Mouse (Mus musculus) T-cell, adult 2 months (primary cell): ENCODE results near the gene Zfp202.

Experiments
- DNase-seq: peaks from one replicate; pipeline ENCODE4 v3.0.0; 2022; ENCODE audit warnings: low spot score

The Zfp202 gene

DNA sequence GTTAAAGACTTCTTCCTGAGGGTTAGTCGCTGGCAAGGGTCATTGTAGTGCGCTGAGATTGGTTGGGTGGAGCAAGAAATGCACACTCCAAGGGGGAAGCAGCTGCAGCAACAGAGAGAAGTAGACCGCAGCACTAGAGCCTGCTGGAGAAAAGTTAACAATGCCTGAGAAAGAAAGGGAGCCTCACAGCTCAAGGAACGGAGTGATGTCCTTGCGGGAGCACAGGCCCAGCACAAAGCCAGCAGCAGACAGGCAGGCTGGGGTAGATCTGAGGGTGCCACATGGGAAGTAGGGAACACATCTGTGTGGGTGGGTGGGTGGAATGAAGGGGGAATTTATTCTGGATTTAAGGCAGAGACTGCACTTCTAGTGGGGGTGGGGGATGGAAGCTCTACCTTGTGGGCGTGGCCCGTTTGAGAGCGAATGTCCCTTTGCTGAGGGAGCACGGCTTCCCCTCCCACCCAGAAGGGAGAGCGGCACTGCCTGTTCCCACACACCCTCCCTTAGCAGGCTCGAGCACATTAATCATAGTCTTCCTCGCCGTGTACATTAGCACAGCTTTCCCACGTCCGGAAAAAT lies 49.2 kb downstream of the Zfp202 start:
- no peak for DNase-seq

DNA sequence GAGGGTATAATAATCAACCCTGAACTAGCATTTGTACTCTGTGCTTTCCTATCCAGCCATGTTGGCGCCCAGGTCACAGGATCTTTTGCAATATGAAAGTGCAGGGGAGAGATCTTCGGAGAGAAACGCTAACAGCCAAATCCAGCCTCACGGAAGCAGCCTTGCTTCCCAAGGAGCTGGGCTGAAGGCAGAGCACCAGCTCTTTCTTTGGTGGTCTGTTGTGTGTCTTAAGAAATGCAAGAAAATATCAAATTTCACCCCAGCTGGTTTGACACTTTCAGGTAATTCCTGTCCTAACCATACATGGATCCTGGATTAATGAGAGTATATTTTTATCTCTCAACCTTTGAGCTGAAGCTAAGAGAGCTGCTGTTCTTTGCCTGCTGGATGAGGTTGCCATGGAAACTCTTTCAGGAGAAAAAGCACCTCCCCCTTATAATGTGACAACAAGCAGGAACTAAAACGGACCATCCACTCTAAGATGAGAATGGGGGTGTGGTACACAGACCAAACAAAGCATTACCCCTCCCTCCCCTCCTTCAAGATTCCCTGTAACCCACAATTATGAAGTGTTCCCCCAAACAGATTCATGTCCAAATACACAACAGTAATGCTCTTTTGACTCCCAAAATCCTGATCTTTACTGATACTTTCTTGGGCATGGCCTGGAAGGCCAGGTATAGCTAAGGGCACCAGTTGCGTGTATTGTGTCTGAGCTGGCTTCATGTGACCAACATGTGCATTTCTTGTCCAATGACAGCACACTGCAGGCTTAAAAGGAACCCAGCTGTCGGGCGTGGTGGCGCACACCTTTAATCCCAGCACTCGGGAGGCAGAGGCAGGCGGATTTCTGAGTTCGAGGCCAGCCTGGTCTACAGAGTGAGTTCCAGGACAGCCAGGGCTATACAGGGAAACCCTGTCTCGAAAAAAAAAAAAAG lies 50.1 kb downstream of the Zfp202 start:
- no peak for DNase-seq

DNA sequence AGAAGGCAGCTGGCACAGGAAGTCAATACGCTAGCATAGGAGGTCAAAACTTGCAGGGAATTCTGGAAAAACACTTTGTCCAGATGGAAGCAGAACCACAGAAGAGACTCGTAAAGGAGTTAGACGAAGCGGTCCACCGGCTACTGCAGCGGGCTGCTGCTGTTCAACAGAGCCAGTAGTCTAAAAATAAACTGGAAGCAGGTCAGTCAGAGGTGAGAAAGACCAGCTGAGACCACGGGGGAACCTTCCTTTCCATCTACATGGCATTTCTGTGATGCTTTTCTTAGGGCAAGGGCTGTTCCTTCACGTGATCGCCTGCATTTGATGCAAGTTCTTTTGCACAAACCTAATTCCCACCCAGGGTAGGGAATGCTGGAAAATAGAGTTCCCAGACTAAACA lies 53.4 kb downstream of the Zfp202 start:
- DNase-seq: no peak

DNA sequence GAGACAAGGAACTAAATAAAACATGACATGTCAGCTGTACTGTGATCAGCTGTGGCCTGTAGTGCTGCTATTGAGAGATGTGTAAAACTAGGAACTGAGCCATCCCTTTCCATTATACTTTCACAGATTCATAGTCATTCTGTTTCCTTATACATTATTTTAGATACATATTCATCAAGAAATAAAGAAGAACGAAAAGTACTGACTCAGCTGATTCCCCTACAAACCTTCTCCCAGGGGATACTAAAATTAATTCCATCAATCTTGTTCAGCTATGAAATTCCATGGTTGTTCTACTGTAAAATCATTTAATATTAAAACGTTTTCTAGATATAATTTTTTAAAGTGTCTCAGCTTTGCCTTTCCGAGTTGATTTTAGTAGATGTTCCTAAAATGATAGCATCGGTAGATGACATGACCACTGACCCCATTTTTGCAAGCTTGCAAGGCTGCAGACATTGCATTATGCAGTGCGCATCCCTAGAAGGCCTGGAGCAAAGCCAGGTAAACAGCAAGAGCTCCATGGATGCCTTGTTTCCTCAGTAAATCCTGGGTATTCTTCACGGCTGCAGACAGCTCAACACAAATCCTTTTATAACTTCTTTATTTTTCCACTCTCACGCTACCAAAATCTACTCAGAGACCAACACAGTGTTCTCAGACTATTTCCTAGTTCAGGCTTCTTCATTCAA lies 54.0 kb downstream of the Zfp202 start:
- no peak for DNase-seq

DNA sequence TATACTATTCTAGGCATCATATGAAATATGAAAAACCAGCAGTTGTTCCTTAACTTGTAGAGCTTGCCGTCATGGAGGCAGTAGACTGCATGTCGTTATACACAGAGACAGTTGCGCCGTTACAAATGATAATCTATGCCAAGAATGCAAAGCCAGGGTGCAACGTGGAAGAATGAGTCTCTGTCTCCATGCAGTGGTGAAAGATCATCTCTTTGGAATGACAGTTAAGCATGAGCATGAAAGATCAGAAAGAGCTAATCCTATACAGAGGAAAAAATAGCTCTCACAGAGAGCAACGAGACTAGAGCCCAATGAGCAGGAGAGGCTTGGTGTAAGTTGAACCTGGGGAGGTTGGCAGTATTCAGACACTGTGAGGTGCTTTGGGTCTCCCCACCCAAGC lies 54.6 kb downstream of the Zfp202 start:
- DNase-seq: no peak

DNA sequence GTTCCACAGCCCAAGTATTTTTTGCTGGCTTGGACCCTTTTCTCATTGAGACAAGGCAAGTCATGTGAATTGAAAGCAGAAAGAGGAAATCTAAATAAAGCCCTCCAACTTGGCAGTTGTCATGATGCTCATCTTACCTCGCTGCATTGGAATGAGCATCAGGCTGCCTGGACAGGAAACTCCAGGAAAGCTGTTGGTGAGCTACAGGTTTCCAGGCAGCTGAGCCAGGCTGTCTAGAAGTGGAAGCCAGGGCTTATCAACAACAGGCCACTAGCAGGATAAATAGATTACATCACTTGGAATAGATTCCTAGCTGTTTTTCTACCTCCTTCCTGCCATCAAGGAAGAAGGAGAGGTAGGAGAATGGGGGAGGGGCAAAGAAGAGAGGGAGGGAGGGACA lies 57.0 kb downstream of the Zfp202 start:
- DNase-seq: no peak

DNA sequence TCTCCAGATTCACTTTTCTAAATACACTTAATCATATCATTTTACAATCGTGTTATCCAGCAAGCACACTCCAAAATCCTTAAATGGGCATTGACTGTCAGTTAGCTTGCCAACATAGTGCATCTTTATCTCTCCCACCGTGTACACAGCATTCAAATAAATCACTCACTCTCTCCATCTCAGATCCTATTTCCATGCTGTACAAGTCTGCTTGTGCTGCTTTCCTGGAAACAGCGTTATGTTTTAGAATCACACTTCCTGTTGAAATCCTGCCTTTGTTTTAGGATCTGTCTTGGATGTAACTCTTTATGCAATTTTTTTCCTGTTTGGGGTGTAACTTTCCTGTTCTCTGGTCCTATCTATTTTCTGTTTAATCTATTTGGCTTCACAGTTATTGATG lies 60.3 kb downstream of the Zfp202 start:
- DNase-seq: no peak
